Mouse (Mus musculus) adrenal gland (tissue): ENCODE measurements around the gene Lpp.

Experiments
- intact Hi-C: fragments of 180-260 bp; cut with DNase I; formaldehyde crosslinking; loops from one replicate; pipeline ENCODE4 v1.15.1; 2025

The Lpp gene

DNA sequence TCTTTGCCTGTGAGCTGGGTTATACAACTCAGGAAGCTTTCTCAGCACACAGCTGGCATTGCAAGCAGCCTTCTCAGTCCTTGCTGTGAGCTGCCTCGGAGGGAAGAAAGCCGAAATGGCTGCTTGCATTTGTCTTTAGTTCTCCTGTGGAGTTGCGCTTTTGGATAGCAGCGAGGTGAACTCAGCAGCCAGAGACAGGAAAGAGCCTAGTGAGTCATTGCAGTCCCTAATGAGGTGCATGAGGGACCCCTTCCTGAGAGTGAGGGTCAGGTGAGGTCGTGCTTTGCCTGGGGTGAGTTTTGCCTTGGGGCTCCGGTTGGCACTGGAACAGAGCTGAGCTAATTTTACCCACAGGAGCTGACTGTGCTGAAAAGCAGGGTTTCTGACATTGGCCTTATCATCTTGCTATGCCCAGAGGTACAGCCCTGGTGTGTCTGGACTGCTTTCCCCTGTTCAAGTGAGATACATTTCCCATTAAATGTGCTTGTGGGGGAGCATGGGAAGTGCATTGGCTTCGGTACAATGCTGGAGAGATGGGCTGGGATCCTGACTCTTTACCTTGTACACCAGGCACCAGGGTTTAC lies 41.3 kb downstream of the Lpp start:
- intact Hi-C loops = no loop called here

GRCm38 (mm10) chr16:24435115-24435553 lies 41.8 kb downstream of the Lpp start:
- intact Hi-C loops = no loop called here

GRCm38 (mm10) chr16:24438438-24438837 lies 45.1 kb downstream of the Lpp start:
- intact Hi-C loops = no loop called here

- intact Hi-C loops = no loop called here
These were observed 48.0 kb downstream of the Lpp start for GRCm38 (mm10) chr16:24441338-24441737.

GRCm38 (mm10) chr16:24442500-24443122 lies 49.3 kb downstream of the Lpp start:
- intact Hi-C loops = no loop called here

- intact Hi-C loops = no loop called here
These were observed 49.8 kb downstream of the Lpp start for GRCm38 (mm10) chr16:24443123-24443515.

DNA sequence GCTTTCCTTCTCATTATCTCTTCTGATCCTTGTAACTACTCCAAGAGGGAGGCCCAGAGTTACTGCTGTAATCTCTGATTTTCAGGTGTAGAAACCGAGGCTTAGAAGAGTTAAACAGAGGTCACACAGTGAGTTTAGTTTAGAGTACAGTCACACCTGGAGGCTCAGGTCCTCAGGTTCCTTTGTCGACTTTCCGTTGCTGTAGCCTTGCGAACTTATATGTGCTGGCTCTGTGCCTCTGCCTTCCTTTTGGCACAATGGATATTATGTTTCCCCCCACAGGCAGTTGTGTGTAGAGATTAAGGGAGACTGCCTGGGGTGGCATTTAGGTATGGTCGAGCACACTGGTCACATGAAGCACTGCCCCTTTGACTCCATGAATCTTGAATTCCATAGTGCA lies 50.2 kb downstream of the Lpp start:
- intact Hi-C loops = no loop called here

- intact Hi-C loops = no loop called here
These were observed 51.5 kb downstream of the Lpp start for GRCm38 (mm10) chr16:24444818-24445217.

GRCm38 (mm10) chr16:24445473-24445872 lies 52.2 kb downstream of the Lpp start:
- intact Hi-C loops = no loop called here

- intact Hi-C loops = no loop called here
These were observed 53.1 kb downstream of the Lpp start for GRCm38 (mm10) chr16:24446449-24446848.

DNA sequence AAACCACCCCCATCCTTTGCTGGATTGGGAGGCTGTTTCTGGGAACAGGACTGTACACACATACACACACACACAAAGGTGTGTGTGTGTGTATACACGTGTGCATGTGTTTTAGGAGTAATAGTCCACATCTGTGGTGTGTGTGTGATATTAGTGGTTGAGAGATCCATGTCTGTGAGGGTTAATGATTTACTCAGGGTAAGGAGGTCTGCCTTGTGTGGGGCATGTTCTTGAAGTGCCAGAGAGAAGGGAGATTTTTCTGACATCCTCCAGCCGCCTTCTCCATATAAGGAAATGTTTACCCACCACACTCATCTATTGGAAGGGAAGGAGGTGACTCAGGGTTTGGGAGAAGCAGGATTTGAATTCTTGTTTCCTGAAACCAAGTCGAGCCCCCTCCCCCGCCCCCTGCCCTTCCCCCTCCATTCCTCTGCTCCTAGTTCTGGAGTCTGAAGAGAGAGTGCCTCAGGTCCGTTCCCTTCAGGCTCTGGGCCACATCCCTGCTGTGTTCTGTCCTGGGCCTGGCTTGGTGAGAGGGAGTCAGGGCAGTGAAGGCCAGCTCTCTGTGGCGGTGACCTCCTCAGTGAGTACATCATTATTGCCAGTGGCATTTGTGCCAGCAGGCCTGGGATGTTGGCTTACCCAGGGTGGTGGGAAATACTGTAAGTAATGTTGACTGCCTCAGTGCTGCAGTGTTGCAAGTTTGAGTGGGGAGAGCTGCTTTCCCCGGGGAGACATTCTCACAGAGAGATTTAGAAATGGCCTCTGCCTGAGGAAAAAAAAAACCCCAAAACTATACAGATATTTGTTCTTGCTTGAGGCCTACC lies 54.6 kb downstream of the Lpp start:
- intact Hi-C loops = no loop called here

- intact Hi-C loops = no loop called here
These were observed 55.2 kb downstream of the Lpp start for GRCm38 (mm10) chr16:24448493-24448845.

- intact Hi-C loops = no loop called here
These were observed 56.5 kb downstream of the Lpp start for GRCm38 (mm10) chr16:24449806-24450205.

- intact Hi-C loops = no loop called here
These were observed 56.9 kb downstream of the Lpp start for GRCm38 (mm10) chr16:24450256-24450655.

GRCm38 (mm10) chr16:24451123-24451522 lies 57.8 kb downstream of the Lpp start:
- intact Hi-C loops = no loop called here

GRCm38 (mm10) chr16:24453536-24453935 lies 60.2 kb downstream of the Lpp start:
- intact Hi-C loops = no loop called here

DNA sequence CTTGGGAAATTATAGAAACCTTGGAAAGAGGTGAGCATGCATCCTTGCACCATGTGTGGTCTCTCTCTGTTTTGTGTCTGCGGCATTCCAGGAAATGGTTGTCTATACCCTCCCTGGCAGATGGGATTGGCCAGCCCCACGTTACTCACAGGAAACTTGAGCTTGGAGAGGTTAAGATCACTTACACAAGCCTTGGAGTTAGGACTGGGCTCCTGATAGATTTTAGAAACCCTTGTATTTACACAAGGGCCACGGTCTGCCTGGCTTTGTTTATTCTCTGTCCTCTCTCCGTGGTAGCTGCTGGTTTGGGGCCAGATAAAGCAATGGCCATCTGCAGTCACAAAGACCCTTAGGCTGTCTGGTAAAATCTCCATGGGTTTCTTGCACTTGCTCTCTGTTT lies 61.2 kb downstream of the Lpp start:
- intact Hi-C loops = no loop called here

DNA sequence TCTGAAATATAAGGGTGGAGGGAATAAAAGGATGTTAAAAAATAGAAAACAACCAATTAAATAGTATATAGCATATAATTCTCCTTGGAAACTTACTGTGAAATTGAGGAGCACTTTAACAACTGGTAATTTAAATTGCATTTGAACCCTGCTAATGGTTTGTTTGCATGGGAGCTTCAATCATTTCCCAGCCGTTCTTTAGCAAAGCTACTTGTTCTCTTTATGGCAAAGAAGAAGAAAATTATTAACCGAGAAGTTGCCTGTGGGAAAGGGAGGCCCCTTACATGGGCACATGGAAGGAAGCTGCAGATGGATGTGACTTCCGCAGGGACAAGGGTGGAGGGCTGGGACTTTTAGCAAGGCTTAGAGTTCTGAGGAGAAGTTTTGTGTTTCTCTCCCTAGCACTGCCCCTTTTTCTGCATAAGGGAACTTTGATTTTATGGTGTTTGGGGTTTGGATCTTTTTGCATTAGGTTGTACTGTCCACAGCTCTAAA lies 62.1 kb downstream of the Lpp start:
- intact Hi-C loops = no loop called here

DNA sequence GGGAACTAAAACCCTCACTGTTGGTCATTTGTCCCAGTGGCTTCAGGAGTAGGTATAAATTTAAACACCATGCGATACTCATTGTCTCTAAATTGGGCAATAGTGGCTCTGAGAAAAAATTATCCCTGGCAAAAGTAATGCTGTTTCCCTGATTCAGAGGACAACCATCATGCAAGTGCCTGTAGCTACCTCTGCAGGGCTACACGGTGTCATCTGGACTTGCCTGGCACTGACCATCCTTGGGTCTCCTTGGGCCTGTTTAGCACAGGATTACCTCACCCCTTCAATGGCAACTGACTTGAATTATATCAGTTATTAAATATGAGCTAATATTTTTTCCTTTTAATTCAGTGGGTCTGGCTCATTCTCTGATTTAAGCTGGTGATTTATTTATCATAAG lies 70.5 kb downstream of the Lpp start:
- intact Hi-C loops = no loop called here

DNA sequence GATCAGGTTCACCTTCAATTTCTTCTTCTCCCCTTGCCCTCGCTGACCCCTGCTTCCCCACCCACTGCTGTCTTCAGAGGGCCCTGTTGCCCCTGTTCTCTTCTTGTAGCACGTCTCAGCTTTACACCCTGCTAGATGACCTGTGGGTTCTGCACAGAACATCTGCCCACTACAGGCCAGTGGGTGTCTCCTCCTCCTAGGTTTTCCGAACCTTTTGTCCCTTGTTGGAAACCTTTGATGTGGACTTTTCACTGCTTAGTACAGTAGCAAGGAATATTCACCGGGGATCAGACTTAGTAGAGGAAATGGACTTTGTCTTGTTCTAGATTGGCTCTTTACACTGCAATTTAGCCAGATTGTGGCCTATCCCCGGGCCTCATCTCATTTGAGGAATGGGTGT lies 71.1 kb downstream of the Lpp start:
- intact Hi-C loops = no loop called here

- intact Hi-C loops = no loop called here
These were observed 72.3 kb downstream of the Lpp start for GRCm38 (mm10) chr16:24465633-24466032.

GRCm38 (mm10) chr16:24467544-24468290 lies 74.4 kb downstream of the Lpp start:
- intact Hi-C loops = no loop called here
